ENCODE assay signal across 2 mouse cellular contexts in the genomic region with DNA sequence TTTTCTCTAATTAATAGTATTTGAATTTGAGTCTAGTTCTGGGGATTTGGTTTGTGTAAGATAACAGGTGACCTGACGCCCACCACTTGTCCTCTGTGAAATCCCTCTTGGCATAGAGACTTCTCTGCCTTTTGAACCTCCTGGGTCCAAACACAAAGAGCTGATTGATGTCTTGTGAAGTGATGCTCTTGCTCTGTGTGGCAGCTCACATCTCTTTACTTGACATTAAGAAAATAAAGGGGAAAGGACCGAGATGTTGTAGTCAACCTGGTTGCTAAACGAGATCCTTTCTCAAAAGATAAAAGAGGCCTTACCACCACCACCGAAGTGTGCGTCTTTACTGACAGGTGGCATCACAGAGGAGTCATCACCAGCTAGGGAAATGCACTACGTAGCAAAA.
TF ChIP-seq lines count a peak whose summit lies in the region.

No protein-coding gene starts in this region.

TF ChIP-seq in MEL, 35 proteins besides CTCF, POLR2A, EP300 and RAD21 (continued from another document):
- no peak for TF ChIP-seq ETS1 (IDR thresholded peaks at IDR 0.05; ENCODE audit: low read depth, low read length)
- TF ChIP-seq E2F4 (IDR thresholded peaks at IDR 0.05; ENCODE audit: borderline replicate concordance, low read depth, low read length) = no peak
- no peak for TF ChIP-seq RCOR1 (IDR thresholded peaks at IDR 0.05; ENCODE audit: low read depth, low read length)
- TF ChIP-seq NELFE (IDR thresholded peaks at IDR 0.05; ENCODE audit: low read depth, low read length) = no peak
- TF ChIP-seq ZKSCAN1 (IDR thresholded peaks at IDR 0.05; ENCODE audit: low read depth, low read length) = no peak

TF ChIP-seq in myocyte, 11 proteins besides CTCF, POLR2A, EP300 and RAD21 (continued from another document):
- no peak for TF ChIP-seq CEBPB (IDR thresholded peaks at IDR 0.05; ENCODE audit: insufficient read depth, poor library complexity, severe bottlenecking)
TF ChIP-seq in myocyte: peak in this region for 0.
